Mouse (Mus musculus): ENCODE results near the gene Ubqlnl. TPM values are rescaled to one million over a fixed set of nuclear protein-coding genes. Genes with fewer than 3 reads are reported as not detected.

Gene Ubqlnl
- polyA plus RNA-seq, 1 experiment from 2014 or later, result not detected

DNA sequence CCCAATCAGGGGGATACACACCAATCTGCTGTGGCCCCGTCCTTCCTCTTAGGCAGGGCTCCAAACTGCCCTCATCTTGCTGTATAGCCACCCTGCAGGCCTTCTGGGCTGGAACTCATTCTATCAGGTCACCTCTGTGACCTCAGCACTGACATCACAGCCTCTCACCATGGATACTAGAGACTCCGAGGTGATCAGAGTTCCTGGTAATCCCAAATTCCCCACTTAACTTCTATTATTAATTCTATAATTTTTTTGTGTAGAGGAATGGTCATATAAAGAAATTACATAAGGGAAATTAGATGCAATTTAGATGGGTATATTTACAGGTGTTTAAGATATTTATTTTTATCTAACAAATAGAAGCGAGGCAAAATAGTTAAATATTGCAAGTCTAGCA lies 7.2 kb downstream of the Ubqlnl start, which contains the start of gene Ubqln3:
Gene Ubqln3 (minus strand): TSS at position 101 of the 400 bp plus-strand sequence.
- no peaks in the 10 kb centered on the region for H3K9me3 ChIP-seq (ENCODE audit: low read length)
- H3K9ac ChIP-seq (replicated peaks; ENCODE audit: low read length), result no peak within 1 kb of the TSS
- no peak within 1 kb of the TSS for H3K4me3 ChIP-seq (ENCODE audit: low read length)
- H3K27ac ChIP-seq (ENCODE audit: low read length), result no peak within 1 kb of the TSS
- ATAC-seq (ENCODE audit: low FRiP score, low TSS enrichment), result no peak
- H3K4me2 ChIP-seq (replicated peaks; ENCODE audit: low read depth, low read length), result no peak within 1 kb of the TSS
- WGBS, result 83% methylated on average over 3 of the region's 3 CpGs
- no peaks in the 10 kb centered on the region for H3K4me1 ChIP-seq (ENCODE audit: insufficient read depth, low read length)
- H3K36me3 ChIP-seq (ENCODE audit: insufficient read depth, low read length), result no peaks in the 10 kb centered on the region
- H3K27me3 ChIP-seq (ENCODE audit: insufficient read depth, low read length), result no peaks in the 10 kb centered on the region

DNA sequence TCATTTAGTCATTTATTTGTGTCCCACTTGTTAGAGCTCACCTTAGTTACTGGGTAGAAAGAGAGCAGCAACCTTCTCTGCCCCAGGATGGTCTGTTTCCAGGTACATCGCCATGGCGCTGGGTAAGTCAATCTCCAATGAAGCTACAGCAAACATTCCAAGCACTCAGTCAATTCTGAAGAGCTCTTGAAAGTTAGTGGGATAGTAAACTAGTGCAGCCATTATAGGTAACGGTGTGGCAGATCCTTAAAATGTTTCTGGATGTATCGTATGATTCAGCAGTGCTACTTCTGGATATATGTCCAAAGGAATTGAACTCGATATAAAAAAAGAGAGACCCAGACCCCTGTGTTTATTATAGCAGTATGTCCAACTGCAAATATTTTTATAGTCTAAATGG lies 13.1 kb downstream of the Ubqlnl start, which contains the start of gene Olfr643:
Gene Olfr643 (minus strand): TSS at position 101 of the 400 bp plus-strand sequence.
- Histone ChIP-seq H3K9ac (replicated peaks; ENCODE audit: low read length) (no peak within 1 kb of the TSS), H3K36me3 (ENCODE audit: insufficient read depth, low read length) (no peaks in the 10 kb centered on the region), H3K9me3 (ENCODE audit: low read length) (no peaks in the 10 kb centered on the region), H3K27me3 (ENCODE audit: insufficient read depth, low read length) (no peaks in the 10 kb centered on the region), H3K27ac (ENCODE audit: low read length) (no peak within 1 kb of the TSS), H3K4me1 (ENCODE audit: insufficient read depth, low read length) (no peaks in the 10 kb centered on the region), H3K4me3 (ENCODE audit: low read length) (no peak within 1 kb of the TSS), H3K4me2 (replicated peaks; ENCODE audit: low read depth, low read length) (no peak within 1 kb of the TSS)
- 84% methylated on average over 5 of the region's 5 CpGs for WGBS
- ATAC-seq (ENCODE audit: low FRiP score, low TSS enrichment), result no peak

DNA sequence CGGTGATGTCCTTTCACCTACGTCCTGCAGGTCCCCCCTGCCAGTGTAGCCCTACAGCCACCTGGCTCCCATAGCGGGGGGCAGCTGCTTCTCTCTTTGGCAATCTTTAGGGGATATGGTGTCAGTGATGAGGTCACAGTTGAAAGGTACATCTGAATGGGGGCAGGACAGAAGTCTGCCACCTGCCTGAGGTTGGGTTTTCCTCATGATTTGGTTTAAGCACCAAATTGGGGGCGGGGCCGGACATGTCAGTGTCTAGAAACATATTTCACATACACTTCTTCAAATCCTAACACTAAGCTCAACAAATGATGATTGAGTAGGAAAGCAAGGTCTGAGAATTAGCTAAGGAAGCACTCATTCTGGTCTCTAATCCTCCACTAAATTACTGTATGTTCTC lies 20.6 kb downstream of the Ubqlnl start, which contains the start of gene Ubqln5:
Gene Ubqln5 (minus strand): TSS at position 101 of the 400 bp plus-strand sequence.
- Histone ChIP-seq H3K9ac (replicated peaks; ENCODE audit: low read length) (no peak within 1 kb of the TSS), H3K27me3 (ENCODE audit: insufficient read depth, low read length) (no peaks in the 10 kb centered on the region), H3K4me2 (replicated peaks; ENCODE audit: low read depth, low read length) (no peak within 1 kb of the TSS), H3K27ac (ENCODE audit: low read length) (no peak within 1 kb of the TSS), H3K36me3 (ENCODE audit: insufficient read depth, low read length) (no peaks in the 10 kb centered on the region), H3K4me1 (ENCODE audit: insufficient read depth, low read length) (no peaks in the 10 kb centered on the region), H3K4me3 (ENCODE audit: low read length) (no peak within 1 kb of the TSS), H3K9me3 (ENCODE audit: low read length) (no peaks in the 10 kb centered on the region)
- no peak for ATAC-seq (ENCODE audit: low FRiP score, low TSS enrichment)
- WGBS, result 91% methylated on average over 5 of the region's 5 CpGs

DNA sequence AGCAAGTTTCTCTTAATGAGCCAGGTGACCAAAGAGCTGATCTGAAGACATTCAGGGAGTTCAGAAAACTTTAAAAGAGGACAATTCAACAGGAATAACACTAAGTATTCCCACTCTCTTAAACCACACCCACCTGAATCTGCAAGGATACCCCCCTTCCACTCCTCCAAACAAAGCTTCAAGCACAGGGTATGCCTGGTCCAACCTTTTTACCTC lies 45.7 kb downstream of the Ubqlnl start, which contains the start of gene Olfr646:
Gene Olfr646 (plus strand): TSS at position 117 of the 216 bp plus-strand sequence.
- H3K4me1 ChIP-seq (ENCODE audit: insufficient read depth, low read length), result no peaks in the 10 kb centered on the region
- no peak within 1 kb of the TSS for H3K4me3 ChIP-seq (ENCODE audit: low read length)
- no peak within 1 kb of the TSS for H3K27ac ChIP-seq (ENCODE audit: low read length)
- no peaks in the 10 kb centered on the region for H3K36me3 ChIP-seq (ENCODE audit: insufficient read depth, low read length)
- no peak within 1 kb of the TSS for H3K9ac ChIP-seq (replicated peaks; ENCODE audit: low read length)
- H3K4me2 ChIP-seq (replicated peaks; ENCODE audit: low read depth, low read length), result no peak within 1 kb of the TSS
- H3K27me3 ChIP-seq (ENCODE audit: insufficient read depth, low read length), result no peaks in the 10 kb centered on the region
- no peak for ATAC-seq (ENCODE audit: low FRiP score, low TSS enrichment)
- no peaks in the 10 kb centered on the region for H3K9me3 ChIP-seq (ENCODE audit: low read length)

DNA sequence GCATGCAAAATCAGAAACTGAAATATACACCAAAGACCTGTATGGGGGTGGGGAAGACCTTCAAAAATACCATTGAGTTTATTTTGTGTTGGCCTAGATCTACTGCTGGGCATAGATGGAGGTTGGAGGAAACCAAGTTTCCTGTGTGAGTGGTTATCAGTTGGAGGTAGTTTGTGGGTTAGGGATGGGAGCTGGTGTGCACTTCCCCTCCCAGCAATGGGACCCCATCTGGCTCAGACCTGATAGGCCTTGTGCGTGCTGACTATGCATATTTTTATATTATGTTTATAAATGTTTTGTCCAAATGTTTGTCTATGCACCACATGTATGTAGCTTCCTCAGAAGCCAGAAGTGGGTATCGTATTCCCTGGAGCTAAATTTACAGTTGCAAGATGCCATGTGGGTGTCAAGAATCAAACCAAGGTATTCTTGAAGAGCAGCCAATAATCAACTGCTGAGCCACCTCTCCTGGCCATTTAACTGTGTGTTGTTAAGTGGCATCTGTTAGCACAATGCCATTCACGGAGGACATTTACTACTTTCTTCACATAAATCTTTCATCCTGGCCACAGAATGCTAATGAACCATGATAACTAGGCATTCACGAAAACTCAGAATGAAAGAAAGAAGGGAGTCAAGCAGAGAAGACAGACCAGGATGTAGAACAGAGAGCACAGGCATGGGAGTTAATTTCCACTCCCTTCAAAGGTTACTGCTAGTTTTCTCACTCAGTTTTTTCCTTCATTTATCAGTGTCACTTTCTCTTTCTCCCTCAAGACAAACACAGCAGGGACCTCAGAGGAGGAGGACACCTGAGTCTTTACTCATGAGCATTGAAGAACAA lies 46.2 kb downstream of the Ubqlnl start:
- 41% methylated on average over 4 of the region's 4 CpGs for WGBS

More for the DNA sequence above, 46.2 kb downstream of the Ubqlnl start:
- H3K4me1 ChIP-seq (ENCODE audit: insufficient read depth, low read length), result no peaks in the 10 kb centered on the region
- no peaks in the 10 kb centered on the region for H3K27me3 ChIP-seq (ENCODE audit: insufficient read depth, low read length)
- no peak overlapping the region for H3K27ac ChIP-seq (ENCODE audit: low read length)
- no peaks in the 10 kb centered on the region for H3K36me3 ChIP-seq (ENCODE audit: insufficient read depth, low read length)
- H3K4me2 ChIP-seq (replicated peaks; ENCODE audit: low read depth, low read length), result no peak overlapping the region
- no peak for ATAC-seq (ENCODE audit: low FRiP score, low TSS enrichment)
- H3K9me3 ChIP-seq (ENCODE audit: low read length), result no peaks in the 10 kb centered on the region
- no peak overlapping the region for H3K4me3 ChIP-seq (ENCODE audit: low read length)
- H3K9ac ChIP-seq (replicated peaks; ENCODE audit: low read length), result no peak overlapping the region

Other genes starting within 250 kb of the Ubqlnl start
- gene Olfr65, start 247.1 kb downstream of the Ubqlnl start, polyA plus RNA-seq (2015; fragmentation: Nextera tagmentation; extraction: Ambion mirVana), result not detected in 2 replicates
- not detected in 2 replicates for gene Olfr631, start 221.7 kb downstream of the Ubqlnl start, polyA plus RNA-seq (2015; fragmentation: Nextera tagmentation; extraction: Ambion mirVana)
- gene Olfr632, start 216.2 kb downstream of the Ubqlnl start, polyA plus RNA-seq (2015; fragmentation: Nextera tagmentation; extraction: Ambion mirVana), result not detected in 2 replicates
- not detected in 2 replicates for gene Olfr633, start 206.1 kb downstream of the Ubqlnl start, polyA plus RNA-seq (2015; fragmentation: Nextera tagmentation; extraction: Ambion mirVana)
- gene Olfr635, start 179.4 kb downstream of the Ubqlnl start, polyA plus RNA-seq (2015; fragmentation: Nextera tagmentation; extraction: Ambion mirVana), result 0.01 TPM in 2 replicates
- gene Olfr638, start 151.8 kb downstream of the Ubqlnl start, polyA plus RNA-seq (2015; fragmentation: Nextera tagmentation; extraction: Ambion mirVana), result not detected in 2 replicates
- not detected in 2 replicates for gene Olfr639, start 133.3 kb downstream of the Ubqlnl start, polyA plus RNA-seq (2015; fragmentation: Nextera tagmentation; extraction: Ambion mirVana)
- gene Olfr640, start 125.0 kb downstream of the Ubqlnl start, polyA plus RNA-seq (2015; fragmentation: Nextera tagmentation; extraction: Ambion mirVana), result not detected in 2 replicates
- gene Olfr641, start 115.1 kb downstream of the Ubqlnl start, polyA plus RNA-seq (2015; fragmentation: Nextera tagmentation; extraction: Ambion mirVana), result not detected in 2 replicates
- gene Olfr642, start 97.9 kb downstream of the Ubqlnl start, polyA plus RNA-seq (2015; fragmentation: Nextera tagmentation; extraction: Ambion mirVana), result not detected in 2 replicates
- not detected in 2 replicates for gene 4930516K23Rik, start 89.1 kb downstream of the Ubqlnl start, polyA plus RNA-seq (2015; fragmentation: Nextera tagmentation; extraction: Ambion mirVana)
- not detected in 2 replicates for gene Olfr644, start 78.7 kb downstream of the Ubqlnl start, polyA plus RNA-seq (2015; fragmentation: Nextera tagmentation; extraction: Ambion mirVana)
- not detected in 2 replicates for gene Olfr645, start 65.1 kb downstream of the Ubqlnl start, polyA plus RNA-seq (2015; fragmentation: Nextera tagmentation; extraction: Ambion mirVana)
- gene Olfr646, start 45.7 kb downstream of the Ubqlnl start, polyA plus RNA-seq (2015; fragmentation: Nextera tagmentation; extraction: Ambion mirVana), result not detected in 2 replicates
- not detected in 2 replicates for gene Ubqln5, start 20.7 kb downstream of the Ubqlnl start, polyA plus RNA-seq (2015; fragmentation: Nextera tagmentation; extraction: Ambion mirVana)
- gene Olfr643, start 13.2 kb downstream of the Ubqlnl start, polyA plus RNA-seq (2015; fragmentation: Nextera tagmentation; extraction: Ambion mirVana), result not detected in 2 replicates
- not detected in 2 replicates for gene Ubqln3, start 7.3 kb downstream of the Ubqlnl start, polyA plus RNA-seq (2015; fragmentation: Nextera tagmentation; extraction: Ambion mirVana)
- not detected in 2 replicates for gene Olfm5, start 14.3 kb upstream of the Ubqlnl start, polyA plus RNA-seq (2015; fragmentation: Nextera tagmentation; extraction: Ambion mirVana)
- 0.15 and 0.19 TPM in 2 replicates for gene Olfr648, start 32.8 kb upstream of the Ubqlnl start, polyA plus RNA-seq (2015; fragmentation: Nextera tagmentation; extraction: Ambion mirVana)
- gene Olfr649, start 45.4 kb upstream of the Ubqlnl start, polyA plus RNA-seq (2015; fragmentation: Nextera tagmentation; extraction: Ambion mirVana), result not detected in 2 replicates
- gene Trim6, start 68.2 kb upstream of the Ubqlnl start, polyA plus RNA-seq (2015; fragmentation: Nextera tagmentation; extraction: Ambion mirVana), result 2.3 and 2.6 TPM in 2 replicates
- gene Trim34a, start 93.9 kb upstream of the Ubqlnl start, polyA plus RNA-seq (2015; fragmentation: Nextera tagmentation; extraction: Ambion mirVana), result 1.9 and 2.5 TPM in 2 replicates
- 0.22 and 0.37 TPM in 2 replicates for gene Trim5, start 137.5 kb upstream of the Ubqlnl start, polyA plus RNA-seq (2015; fragmentation: Nextera tagmentation; extraction: Ambion mirVana)
- 6.1 TPM in 2 replicates for gene Trim12a, start 164.9 kb upstream of the Ubqlnl start, polyA plus RNA-seq (2015; fragmentation: Nextera tagmentation; extraction: Ambion mirVana)
- 0.27 TPM in 1 of 2 replicates, not detected in the other for gene Trim34b, start 178.9 kb upstream of the Ubqlnl start, polyA plus RNA-seq (2015; fragmentation: Nextera tagmentation; extraction: Ambion mirVana)
- 2.8 and 3.0 TPM in 2 replicates for gene Trim12c, start 202.8 kb upstream of the Ubqlnl start, polyA plus RNA-seq (2015; fragmentation: Nextera tagmentation; extraction: Ambion mirVana)
- gene Trim30b, start 219.3 kb upstream of the Ubqlnl start, polyA plus RNA-seq (2015; fragmentation: Nextera tagmentation; extraction: Ambion mirVana), result 0.09 and 0.12 TPM in 2 replicates

All from kidney, embryonic 16.5 days (tissue).